Mouse (Mus musculus) embryonic facial prominence, embryonic 10.5 days (tissue): ENCODE measurements around the gene Rmdn3. TPM values are rescaled to one million over a fixed set of nuclear protein-coding genes. Genes with fewer than 3 reads are reported as not detected.

Experiments used
- DNase-seq: peaks from one replicate; pipeline ENCODE4 v3.0.0-alpha.2; 2017; ENCODE audit warnings: low spot score
- H3K27ac ChIP-seq: fragments of 300-500 bp; sonication (generic); replicated peaks from 2 replicates; pipeline ENCODE4 v1.5.1; 2016; ENCODE audit warnings: mild to moderate bottlenecking
- H3K27me3 ChIP-seq: fragments of 300-500 bp; sonication (generic); replicated peaks from 2 replicates; pipeline ENCODE4 v1.6.1; 2016; ENCODE audit warnings: low read depth, mild to moderate bottlenecking; ENCODE audit not compliant: poor library complexity, severe bottlenecking
- H3K36me3 ChIP-seq: fragments of 300-500 bp; sonication (generic); replicated peaks from 2 replicates; pipeline ENCODE4 v1.6.1; 2016; ENCODE audit warnings: mild to moderate bottlenecking, moderate library complexity
- H3K4me1 ChIP-seq: fragments of 300-500 bp; sonication (generic); 2 replicates; pipeline ENCODE4 v1.6.1; 2016
- H3K4me3 ChIP-seq: fragments of 300-500 bp; sonication (generic); 2 replicates; pipeline ENCODE4 v1.5.1; 2016; ENCODE audit warnings: mild to moderate bottlenecking, moderate library complexity
- H3K9me3 ChIP-seq: fragments of 300-500 bp; sonication (generic); 2 replicates; pipeline ENCODE4 v1.6.1; 2016; ENCODE audit warnings: mild to moderate bottlenecking
- WGBS: fragments of 180-500 bp; shearing (Covaris S2); methylation state at CpG from one replicate; pipeline ENCODE4 v1.1.7; 2016; 5-methylcytosine and 5-hydroxymethylcytosine counted together
- polyA plus RNA-seq: library from polyadenylated mRNA; unstranded; fragments of >200 nt; fragmentation: Nextera tagmentation; extraction: Ambion mirVana; gene quantifications from 2 replicates; pipeline ENCODE4 v1.2.1, GENCODE M21; 2016

The Rmdn3 gene
- polyA plus RNA-seq, 1 experiment from 2014 or later = 47.3 TPM

GRCm38 (mm10) chr2:119165401-119165800 is 8.6 kb upstream of the Rmdn3 start:
- H3K36me3 ChIP-seq = no peaks in the 10 kb centered on the region
- H3K27me3 ChIP-seq = peaks cover 63% of the 10 kb centered on the region
- no peaks in the 10 kb centered on the region for H3K9me3 ChIP-seq
- no peak overlapping the region for H3K4me3 ChIP-seq
- DNase-seq = no peak
- H3K4me1 ChIP-seq = peaks cover 29% of the 10 kb centered on the region
- no peak overlapping the region for H3K27ac ChIP-seq

GRCm38 (mm10) chr2:119163999-119164398 is 7.2 kb upstream of the Rmdn3 start:
- Histone ChIP-seq H3K27ac (no peak overlapping the region), H3K27me3 (peaks cover 51% of the 10 kb centered on the region), H3K9me3 (no peaks in the 10 kb centered on the region), H3K4me1 (peaks cover 29% of the 10 kb centered on the region), H3K36me3 (no peaks in the 10 kb centered on the region), H3K4me3 (no peak overlapping the region)
- no peak for DNase-seq
- WGBS = 90% methylated on average over 4 of the region's 4 CpGs

GRCm38 (mm10) chr2:119163135-119163534 is 6.3 kb upstream of the Rmdn3 start:
- WGBS = 68% methylated on average over 3 of the region's 3 CpGs
- H3K4me3 ChIP-seq = no peak overlapping the region
- no peaks in the 10 kb centered on the region for H3K36me3 ChIP-seq
- no peak for DNase-seq
- H3K27me3 ChIP-seq = peaks cover 43% of the 10 kb centered on the region
- H3K4me1 ChIP-seq = peaks cover 27% of the 10 kb centered on the region
- peak overlapping the region; percentile 6; the same call in 1 of the 2 replicates for H3K27ac ChIP-seq
- no peaks in the 10 kb centered on the region for H3K9me3 ChIP-seq

- H3K4me1 ChIP-seq = peaks cover 17% of the 10 kb centered on the region
- no peak overlapping the region for H3K4me3 ChIP-seq
- peak overlapping the region; percentile 44; the same call in 1 of the 2 replicates for H3K27ac ChIP-seq
- H3K9me3 ChIP-seq = no peaks in the 10 kb centered on the region
- 53% methylated on average over 2 of the region's 2 CpGs for WGBS
- no peak for DNase-seq
- H3K27me3 ChIP-seq = peaks cover 24% of the 10 kb centered on the region
- no peaks in the 10 kb centered on the region for H3K36me3 ChIP-seq
These were observed 4.4 kb upstream of the Rmdn3 start for GRCm38 (mm10) chr2:119161247-119161646.

GRCm38 (mm10) chr2:119157836-119158235 is 1.0 kb upstream of the Rmdn3 start:
- Histone ChIP-seq H3K36me3 (peaks cover 19% of the 10 kb centered on the region), H3K9me3 (no peaks in the 10 kb centered on the region), H3K27ac (no peak overlapping the region), H3K4me1 (peaks cover 25% of the 10 kb centered on the region), H3K4me3 (peak overlapping the region; percentile 98; the same call in 1 of the 2 replicates), H3K27me3 (no peaks in the 10 kb centered on the region)
- DNase-seq = no peak

- H3K27ac ChIP-seq = peak overlapping the region; percentile 87
- no peaks in the 10 kb centered on the region for H3K27me3 ChIP-seq
- DNase-seq = no peak
- peaks cover 36% of the 10 kb centered on the region for H3K36me3 ChIP-seq
- peak overlapping the region; percentile 98 for H3K4me3 ChIP-seq
- no peaks in the 10 kb centered on the region for H3K9me3 ChIP-seq
- peaks cover 20% of the 10 kb centered on the region for H3K4me1 ChIP-seq
- 8% methylated on average over 34 of the region's 34 CpGs for WGBS
These were observed 653 bp downstream of the Rmdn3 start for GRCm38 (mm10) chr2:119156081-119156680.

- H3K36me3 ChIP-seq = peaks cover 44% of the 10 kb centered on the region
- H3K4me3 ChIP-seq = peak overlapping the region; percentile 98
- 87% methylated on average over 9 of the region's 9 CpGs for WGBS
- no peaks in the 10 kb centered on the region for H3K9me3 ChIP-seq
- no peak overlapping the region for H3K27ac ChIP-seq
- peaks cover 18% of the 10 kb centered on the region for H3K4me1 ChIP-seq
- no peaks in the 10 kb centered on the region for H3K27me3 ChIP-seq
- no peak for DNase-seq
These were observed 1.4 kb downstream of the Rmdn3 start for GRCm38 (mm10) chr2:119155388-119155787.

GRCm38 (mm10) chr2:119154683-119155082 is 2.2 kb downstream of the Rmdn3 start:
- Histone ChIP-seq H3K4me3 (no peak overlapping the region), H3K36me3 (peaks cover 51% of the 10 kb centered on the region), H3K27me3 (no peaks in the 10 kb centered on the region), H3K4me1 (peaks cover 18% of the 10 kb centered on the region), H3K9me3 (no peaks in the 10 kb centered on the region), H3K27ac (no peak overlapping the region)
- DNase-seq = no peak
- WGBS = 81% methylated on average over 2 of the region's 2 CpGs

- H3K4me1 ChIP-seq = peaks cover 14% of the 10 kb centered on the region
- H3K9me3 ChIP-seq = no peaks in the 10 kb centered on the region
- no peak overlapping the region for H3K4me3 ChIP-seq
- no peak for DNase-seq
- 90% methylated on average over 6 of the region's 6 CpGs for WGBS
- H3K27me3 ChIP-seq = no peaks in the 10 kb centered on the region
- H3K36me3 ChIP-seq = peaks cover 75% of the 10 kb centered on the region
- no peak overlapping the region for H3K27ac ChIP-seq
These were observed 4.6 kb downstream of the Rmdn3 start for GRCm38 (mm10) chr2:119152255-119152654.

- H3K27ac ChIP-seq = no peak overlapping the region
- peaks cover 4% of the 10 kb centered on the region; the same call in 1 of the 2 replicates for H3K9me3 ChIP-seq
- no peaks in the 10 kb centered on the region for H3K27me3 ChIP-seq
- H3K36me3 ChIP-seq = peaks cover 98% of the 10 kb centered on the region
- no peaks in the 10 kb centered on the region for H3K4me1 ChIP-seq
- H3K4me3 ChIP-seq = no peak overlapping the region
- DNase-seq = no peak
- WGBS = 91% methylated on average over 8 of the region's 8 CpGs
These were observed 9.1 kb downstream of the Rmdn3 start for GRCm38 (mm10) chr2:119147775-119148174.

- WGBS = 83% methylated on average over 22 of the region's 22 CpGs
- H3K36me3 ChIP-seq = peaks cover 98% of the 10 kb centered on the region
- DNase-seq = no peak
- no peak overlapping the region for H3K4me3 ChIP-seq
- H3K9me3 ChIP-seq = peaks cover 4% of the 10 kb centered on the region; the same call in 1 of the 2 replicates
- no peak overlapping the region for H3K27ac ChIP-seq
- H3K27me3 ChIP-seq = no peaks in the 10 kb centered on the region
- no peaks in the 10 kb centered on the region for H3K4me1 ChIP-seq
These were observed 9.6 kb downstream of the Rmdn3 start for GRCm38 (mm10) chr2:119147160-119147678.

- Histone ChIP-seq H3K27ac (no peak overlapping the region), H3K36me3 (peaks cover 98% of the 10 kb centered on the region), H3K9me3 (peaks cover 4% of the 10 kb centered on the region; the same call in 1 of the 2 replicates), H3K27me3 (no peaks in the 10 kb centered on the region), H3K4me3 (no peak overlapping the region), H3K4me1 (no peaks in the 10 kb centered on the region)
- 92% methylated on average over 6 of the region's 6 CpGs for WGBS
- DNase-seq = no peak
These were observed 10.4 kb downstream of the Rmdn3 start for GRCm38 (mm10) chr2:119146435-119146834.

GRCm38 (mm10) chr2:119145199-119145598 is 11.6 kb downstream of the Rmdn3 start:
- Histone ChIP-seq H3K4me1 (no peaks in the 10 kb centered on the region), H3K27ac (no peak overlapping the region), H3K4me3 (no peak overlapping the region), H3K36me3 (peaks cover 98% of the 10 kb centered on the region), H3K9me3 (peaks cover 4% of the 10 kb centered on the region; the same call in 1 of the 2 replicates), H3K27me3 (no peaks in the 10 kb centered on the region)
- 81% methylated on average over 2 of the region's 2 CpGs for WGBS
- no peak for DNase-seq
